Mouse (Mus musculus): ENCODE measurements around the gene Gbp4. TPM values are rescaled to one million over a fixed set of nuclear protein-coding genes. Genes with fewer than 3 reads are reported as not detected.
"Not testable (repeated sequence)": the region's sequence is repeated elsewhere in the genome, so short reads cannot be mapped to it uniquely, and the experiment has no call there.

The Gbp4 gene
- polyA plus RNA-seq, 1 experiment, result 10.1 TPM

- DNase-seq, result no peak
- Histone ChIP-seq H3K27me3 (replicated peaks; ENCODE audit: control insufficient read depth, insufficient read depth, low read length) (no peaks in the 10 kb centered on the region), H3K4me1 (ENCODE audit: control insufficient read depth, insufficient read depth, low read length) (no peaks in the 10 kb centered on the region), H3K36me3 (ENCODE audit: control insufficient read depth, insufficient read depth, low read length) (no peaks in the 10 kb centered on the region), H3K27ac (ENCODE audit: insufficient read depth, low read depth, low read length) (0 out of 2 replicates have a peak overlapping the region, but pooled peaks have one; percentile 34), H3K4me3 (ENCODE audit: insufficient read depth, low read depth, low read length) (peak overlapping the region; percentile 47; the same call in 1 of the 2 replicates)
- 80% methylated on average over 1 of the region's 1 CpGs for WGBS
- TF ChIP-seq CTCF (conservative IDR thresholded peaks at IDR 0.05; ENCODE audit: insufficient read depth, insufficient read length, low read depth, low read length), result no peak
- TF ChIP-seq POLR2A (IDR thresholded peaks at IDR 0.05; ENCODE audit: low read depth, low read length), result no peak
These were observed 480 bp downstream of the Gbp4 start for GRCm38 (mm10) chr5:105138906-105139305.

DNA sequence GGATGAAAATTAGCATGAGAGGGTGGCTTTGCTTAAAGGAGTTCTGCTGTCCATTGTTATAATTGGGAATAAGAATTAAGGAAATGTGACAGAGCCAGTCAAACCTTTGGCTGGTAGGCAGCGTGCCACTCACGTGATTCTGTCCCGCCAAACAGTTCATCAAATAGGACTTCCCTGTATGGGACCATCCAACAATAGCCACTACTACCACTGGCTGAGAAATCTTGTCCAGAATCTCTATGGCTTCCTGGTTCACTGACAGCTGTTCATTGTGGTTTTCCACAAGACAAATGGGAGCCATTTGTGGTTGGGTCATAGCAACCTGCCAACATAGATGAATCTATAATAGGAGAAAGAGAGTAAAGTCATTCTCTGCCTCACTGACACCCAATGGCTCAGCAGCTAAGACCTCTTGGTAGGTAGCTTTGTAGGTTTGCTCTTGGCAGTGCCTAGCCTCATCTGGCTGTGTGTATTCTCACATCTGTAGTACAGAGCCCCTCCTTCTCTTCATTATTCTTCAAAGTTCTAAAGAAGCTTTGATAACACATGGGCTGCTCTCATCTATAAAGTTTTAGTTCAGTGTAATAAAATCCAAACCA, 2.6 kb downstream of the Gbp4 start:
- DNase-seq, result peak; percentile 45
- H3K27me3 ChIP-seq (replicated peaks; ENCODE audit: control insufficient read depth, insufficient read depth, low read length); H3K36me3 ChIP-seq (ENCODE audit: control insufficient read depth, insufficient read depth, low read length); H3K4me1 ChIP-seq (ENCODE audit: control insufficient read depth, insufficient read depth, low read length); H3K4me3 ChIP-seq (ENCODE audit: insufficient read depth, low read depth, low read length); H3K27ac ChIP-seq (ENCODE audit: insufficient read depth, low read depth, low read length): not testable (repeated sequence)
- WGBS, result 63% methylated on average over 3 of the region's 3 CpGs

DNA sequence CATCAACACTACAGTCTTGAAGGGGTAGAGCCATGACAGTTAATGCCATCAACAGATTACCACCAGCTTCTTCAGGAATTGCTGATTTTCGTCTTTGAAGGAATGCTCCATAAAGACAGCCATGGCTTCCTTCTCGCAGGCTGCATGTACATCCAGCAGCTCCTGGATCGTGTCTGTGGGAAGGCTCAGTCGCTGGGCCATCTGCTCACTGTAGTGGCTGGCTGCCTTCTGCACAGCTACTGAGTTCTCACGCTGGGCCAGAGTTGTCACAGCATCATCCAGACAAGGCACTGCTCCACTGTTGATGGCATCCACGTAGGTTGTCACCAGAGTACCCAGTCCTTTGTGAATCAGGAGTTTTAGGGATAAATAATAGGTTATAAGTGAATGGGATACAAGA, 17.7 kb downstream of the Gbp4 start:
- H3K27ac ChIP-seq (ENCODE audit: insufficient read depth, low read depth, low read length); DNase-seq; H3K36me3 ChIP-seq (ENCODE audit: control insufficient read depth, insufficient read depth, low read length); H3K4me1 ChIP-seq (ENCODE audit: control insufficient read depth, insufficient read depth, low read length); H3K27me3 ChIP-seq (replicated peaks; ENCODE audit: control insufficient read depth, insufficient read depth, low read length); H3K4me3 ChIP-seq (ENCODE audit: insufficient read depth, low read depth, low read length): not testable (repeated sequence)
- WGBS, result 85% methylated on average over 6 of the region's 6 CpGs

DNA sequence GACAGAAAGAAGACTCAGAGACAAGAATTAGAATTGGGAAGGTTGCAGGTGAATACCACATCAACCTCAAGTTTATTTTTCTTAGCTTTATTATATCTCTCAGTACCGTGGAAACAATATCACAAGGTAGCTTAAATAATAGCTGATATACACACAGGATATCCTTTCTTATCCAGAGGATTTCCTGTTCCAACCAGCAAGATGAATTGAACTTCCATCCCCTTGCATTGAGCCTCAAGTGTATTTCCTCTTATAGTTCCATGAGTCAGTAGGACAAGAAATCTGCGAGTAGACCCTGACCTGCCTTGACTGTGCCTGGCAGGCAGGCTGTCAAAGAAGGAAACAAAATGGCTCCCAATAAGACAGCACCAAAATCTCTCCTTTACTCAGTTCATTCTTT, 23.6 kb downstream of the Gbp4 start:
- WGBS, result 82% methylated on average over 2 of the region's 2 CpGs
- no peak overlapping the region for H3K27ac ChIP-seq (ENCODE audit: insufficient read depth, low read depth, low read length)
- TF ChIP-seq POLR2A (IDR thresholded peaks at IDR 0.05; ENCODE audit: low read depth, low read length), result no peak
- TF ChIP-seq CTCF (conservative IDR thresholded peaks at IDR 0.05; ENCODE audit: insufficient read depth, insufficient read length, low read depth, low read length), result no peak
- H3K27me3 ChIP-seq (replicated peaks; ENCODE audit: control insufficient read depth, insufficient read depth, low read length), result no peaks in the 10 kb centered on the region
- DNase-seq, result peak; percentile 10
- H3K4me3 ChIP-seq (ENCODE audit: insufficient read depth, low read depth, low read length), result no peak overlapping the region
- no peaks in the 10 kb centered on the region for H3K36me3 ChIP-seq (ENCODE audit: control insufficient read depth, insufficient read depth, low read length)
- H3K4me1 ChIP-seq (ENCODE audit: control insufficient read depth, insufficient read depth, low read length), result no peaks in the 10 kb centered on the region

- TF ChIP-seq CTCF (conservative IDR thresholded peaks at IDR 0.05; ENCODE audit: insufficient read depth, insufficient read length, low read depth, low read length) (no peak), POLR2A (IDR thresholded peaks at IDR 0.05; ENCODE audit: low read depth, low read length) (no peak)
- no peak for DNase-seq
- Histone ChIP-seq H3K27me3 (replicated peaks; ENCODE audit: control insufficient read depth, insufficient read depth, low read length) (no peaks in the 10 kb centered on the region), H3K36me3 (ENCODE audit: control insufficient read depth, insufficient read depth, low read length) (no peaks in the 10 kb centered on the region), H3K27ac (ENCODE audit: insufficient read depth, low read depth, low read length) (no peak overlapping the region), H3K4me3 (ENCODE audit: insufficient read depth, low read depth, low read length) (no peak overlapping the region), H3K4me1 (ENCODE audit: control insufficient read depth, insufficient read depth, low read length) (no peaks in the 10 kb centered on the region)
- 82% methylated on average over 2 of the region's 2 CpGs for WGBS
These were observed 24.7 kb downstream of the Gbp4 start for GRCm38 (mm10) chr5:105114696-105115095.

GRCm38 (mm10) chr5:105113656-105114055, 25.7 kb downstream of the Gbp4 start:
- Histone ChIP-seq H3K27ac (ENCODE audit: insufficient read depth, low read depth, low read length) (no peak overlapping the region), H3K4me1 (ENCODE audit: control insufficient read depth, insufficient read depth, low read length) (no peaks in the 10 kb centered on the region)
- TF ChIP-seq POLR2A (IDR thresholded peaks at IDR 0.05; ENCODE audit: low read depth, low read length) (no peak), CTCF (conservative IDR thresholded peaks at IDR 0.05; ENCODE audit: insufficient read depth, insufficient read length, low read depth, low read length) (no peak)

DNA sequence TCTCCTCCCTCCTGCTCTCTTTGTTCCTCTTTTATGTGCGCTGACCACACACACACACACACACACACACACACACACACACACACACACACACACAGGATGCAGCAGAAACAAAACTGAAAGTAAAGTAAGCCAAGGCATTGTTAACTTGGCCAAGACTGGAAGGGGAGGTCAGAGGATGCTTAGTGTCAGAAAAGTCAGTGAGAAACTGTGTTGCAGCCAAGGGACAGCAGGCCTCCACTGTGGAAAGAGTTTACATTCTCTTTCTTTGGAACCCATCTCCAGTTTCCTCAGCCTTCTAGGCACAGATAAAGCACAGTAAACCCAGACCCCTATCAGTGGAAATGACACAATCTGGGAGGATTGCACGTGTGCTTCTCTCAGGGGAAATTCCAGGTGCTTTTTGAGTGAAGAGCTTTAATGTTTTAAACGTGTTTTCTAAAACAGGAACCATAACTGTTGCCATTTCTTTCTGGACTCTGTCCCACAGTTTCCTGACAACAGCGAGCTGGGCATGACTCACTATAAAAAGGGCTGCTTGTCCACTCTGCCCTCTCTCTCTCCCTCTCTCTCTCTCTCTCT, 29.0 kb downstream of the Gbp4 start:
- peak; percentile 87 for DNase-seq
- H3K4me3 ChIP-seq (ENCODE audit: insufficient read depth, low read depth, low read length); H3K4me1 ChIP-seq (ENCODE audit: control insufficient read depth, insufficient read depth, low read length); H3K36me3 ChIP-seq (ENCODE audit: control insufficient read depth, insufficient read depth, low read length); H3K27me3 ChIP-seq (replicated peaks; ENCODE audit: control insufficient read depth, insufficient read depth, low read length): not testable (repeated sequence)
- peak overlapping the region; percentile 78 for H3K27ac ChIP-seq (ENCODE audit: insufficient read depth, low read depth, low read length)
- 13% methylated on average over 4 of the region's 4 CpGs for WGBS

More at GRCm38 (mm10) chr5:105113656-105114055, 25.7 kb downstream of the Gbp4 start:
- Histone ChIP-seq H3K4me3 (ENCODE audit: insufficient read depth, low read depth, low read length) (no peak overlapping the region), H3K27me3 (replicated peaks; ENCODE audit: control insufficient read depth, insufficient read depth, low read length) (no peaks in the 10 kb centered on the region), H3K36me3 (ENCODE audit: control insufficient read depth, insufficient read depth, low read length) (no peaks in the 10 kb centered on the region)
- WGBS, result 95% methylated on average over 5 of the region's 5 CpGs
- DNase-seq, result no peak

DNA sequence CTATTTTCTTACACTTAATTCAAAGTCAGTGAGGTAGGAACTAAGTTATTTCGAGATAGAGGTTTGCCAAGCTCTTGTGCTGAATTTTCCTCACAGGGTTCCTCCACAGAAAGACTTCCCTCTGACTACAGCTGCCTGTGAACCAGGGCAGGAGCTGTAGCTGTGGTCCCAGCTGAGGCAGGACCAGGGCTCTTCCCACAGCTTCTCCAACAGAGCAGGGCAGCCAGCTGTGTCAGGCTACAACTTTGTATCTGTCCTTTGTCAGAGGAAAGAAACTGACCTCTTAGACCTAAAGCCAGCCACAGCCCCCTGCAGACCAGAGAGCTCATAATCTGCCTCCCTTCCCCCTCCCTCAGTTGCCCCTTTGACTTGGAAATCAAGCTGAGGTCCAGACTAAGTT, 29.6 kb downstream of the Gbp4 start:
- 19% methylated on average over 1 of the region's 1 CpGs for WGBS
- H3K27me3 ChIP-seq (replicated peaks; ENCODE audit: control insufficient read depth, insufficient read depth, low read length); H3K4me1 ChIP-seq (ENCODE audit: control insufficient read depth, insufficient read depth, low read length); H3K36me3 ChIP-seq (ENCODE audit: control insufficient read depth, insufficient read depth, low read length): not testable (repeated sequence)
- peak overlapping the region; percentile 52; the same call in 1 of the 2 replicates for H3K27ac ChIP-seq (ENCODE audit: insufficient read depth, low read depth, low read length)
- peak overlapping the region; percentile 34 for H3K4me3 ChIP-seq (ENCODE audit: insufficient read depth, low read depth, low read length)
- peak; percentile 4 for DNase-seq

DNA sequence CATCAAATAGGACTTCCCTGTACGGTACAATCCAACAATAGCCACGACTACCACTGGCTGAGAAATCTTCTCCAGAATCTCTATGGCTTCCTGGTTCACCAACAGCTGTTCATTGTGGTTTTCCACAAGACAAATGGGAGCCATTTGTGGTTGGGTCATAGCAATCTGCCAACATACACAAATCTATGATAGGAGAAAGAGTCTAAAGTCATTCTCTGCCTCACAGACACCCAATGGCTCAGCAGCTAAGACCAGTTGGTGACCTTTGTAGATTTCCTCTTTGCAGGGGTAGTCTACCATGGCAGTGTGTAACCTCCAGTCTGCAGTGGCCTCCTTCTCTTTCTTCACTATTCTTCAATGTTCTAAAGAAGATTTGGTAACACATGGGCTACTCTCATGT, 33.7 kb downstream of the Gbp4 start:
- H3K27me3 ChIP-seq (replicated peaks; ENCODE audit: control insufficient read depth, insufficient read depth, low read length); H3K4me3 ChIP-seq (ENCODE audit: insufficient read depth, low read depth, low read length); H3K4me1 ChIP-seq (ENCODE audit: control insufficient read depth, insufficient read depth, low read length); H3K27ac ChIP-seq (ENCODE audit: insufficient read depth, low read depth, low read length); DNase-seq; H3K36me3 ChIP-seq (ENCODE audit: control insufficient read depth, insufficient read depth, low read length): not testable (repeated sequence)
- WGBS, result 74% methylated on average over 2 of the region's 2 CpGs

Measured in kidney, adult 2 months (tissue).